Mouse (Mus musculus) heart, postnatal 0 days (tissue): ENCODE measurements around the gene Gm17783. TPM values are rescaled to one million over a fixed set of nuclear protein-coding genes. Genes with fewer than 3 reads are reported as not detected.
"Not testable (repeated sequence)": the region's sequence is repeated elsewhere in the genome, so short reads cannot be mapped to it uniquely, and the experiment has no call there.

Source experiments
- ATAC-seq: fragments of 200-750 bp; cut with Nextera tagmentation; 2 replicates; pipeline ENCODE4 v1.8.0; 2017; ENCODE audit warnings: low read depth, moderate number of reproducible peaks, moderate library complexity; ENCODE audit not compliant: insufficient read depth
- DNase-seq: peaks from one replicate; pipeline ENCODE4 v3.0.0-alpha.2; 2016; ENCODE audit warnings: low spot score
- H3K27ac ChIP-seq: fragments of 300-500 bp; sonication (generic); 2 replicates; pipeline ENCODE4 v1.5.1; 2014; ENCODE audit warnings: low read depth, mild to moderate bottlenecking
- H3K27me3 ChIP-seq: fragments of 300-500 bp; sonication (generic); 2 replicates; pipeline ENCODE4 v1.6.1; 2014; ENCODE audit warnings: low read length, mixed read lengths; ENCODE audit not compliant: control insufficient read depth, insufficient read depth
- H3K36me3 ChIP-seq: fragments of 300-500 bp; sonication (generic); replicated peaks from 2 replicates; pipeline ENCODE4 v1.6.1; 2014; ENCODE audit warnings: low read length, mixed read lengths; ENCODE audit not compliant: control insufficient read depth, insufficient read depth
- H3K4me1 ChIP-seq: fragments of 300-500 bp; sonication (generic); 2 replicates; pipeline ENCODE4 v1.6.1; 2014; ENCODE audit warnings: antibody characterized with exemption; ENCODE audit not compliant: control insufficient read depth, insufficient read depth
- H3K4me2 ChIP-seq: fragments of 300-500 bp; sonication (generic); 2 replicates; pipeline ENCODE4 v1.6.1; 2014; ENCODE audit warnings: low read depth, mild to moderate bottlenecking, low read length, moderate library complexity
- H3K4me3 ChIP-seq: fragments of 300-500 bp; sonication (generic); 2 replicates; pipeline ENCODE4 v1.5.1; 2014; ENCODE audit warnings: low read depth, low read length
- H3K9ac ChIP-seq: fragments of 300-500 bp; sonication (generic); replicated peaks from 2 replicates; pipeline ENCODE4 v1.6.1; 2014; ENCODE audit warnings: low read depth, low read length, mixed read lengths
- H3K9me3 ChIP-seq: fragments of 300-500 bp; sonication (generic); replicated peaks from 2 replicates; pipeline ENCODE4 v1.6.1; 2016; ENCODE audit warnings: low read length; ENCODE audit not compliant: control insufficient read depth
- CTCF ChIP-seq: IDR thresholded peaks from 2 replicates; pipeline ENCODE4 v1.5.1; 2016; ENCODE audit warnings: antibody characterized with exemption, control low read depth, low read depth
- EP300 ChIP-seq: IDR thresholded peaks from 2 replicates; pipeline ENCODE4 v1.6.1; 2016; ENCODE audit warnings: antibody characterized with exemption, low read depth
- WGBS: fragments of 180-500 bp; shearing (Covaris S2); extraction: QIAGEN DNeasy Blood & Tissue Kit; methylation state at CpG from one replicate; pipeline ENCODE4 v1.1.7; 2014; 5-methylcytosine and 5-hydroxymethylcytosine counted together
- polyA plus RNA-seq: library from polyadenylated mRNA; unstranded; fragments of >200 nt; fragmentation: Nextera tagmentation; extraction: Ambion mirVana; gene quantifications from 2 replicates; pipeline ENCODE4 v1.2.1, GENCODE M21; 2015
- total RNA-seq: library from RNA; depleted of rRNA; stranded (reverse); fragments of >200 nt; gene quantifications from 2 replicates; pipeline ENCODE4 v1.2.3, GENCODE M21; 2014; ENCODE audit warnings: low replicate concordance

The Gm17783 gene
- total and polyA plus RNA-seq, 2 experiments from 2014 or later: not detected

DNA sequence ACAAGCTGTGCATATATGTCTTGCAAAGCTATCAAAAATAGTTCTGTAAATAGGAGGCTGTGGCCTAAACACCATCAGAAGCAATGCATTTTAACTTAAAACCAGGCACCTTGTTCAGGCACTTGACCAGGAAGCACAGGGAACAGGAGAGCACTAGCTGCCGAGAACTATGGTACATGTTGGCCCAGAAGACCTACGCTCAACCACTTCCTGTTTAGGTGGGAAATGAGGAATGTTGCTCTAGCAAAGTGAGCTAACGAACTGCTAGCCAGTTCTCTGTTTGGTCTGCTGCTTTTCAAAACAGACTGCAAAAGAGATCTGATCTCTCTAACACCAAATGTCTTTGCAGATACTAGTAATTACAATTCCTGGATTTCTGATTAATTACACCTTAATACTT is 12.5 kb upstream of the Gm17783 start:
- H3K4me2 ChIP-seq: no peak overlapping the region
- no peak for DNase-seq
- H3K9ac ChIP-seq: no peak overlapping the region
- TF ChIP-seq CTCF: no peak
- no peak for TF ChIP-seq EP300
- 53% methylated on average over 3 of the region's 3 CpGs for WGBS
- no peaks in the 10 kb centered on the region for H3K36me3 ChIP-seq
- no peaks in the 10 kb centered on the region for H3K27me3 ChIP-seq
- H3K27ac ChIP-seq: no peak overlapping the region
- H3K4me1 ChIP-seq: no peaks in the 10 kb centered on the region
- no peaks in the 10 kb centered on the region for H3K9me3 ChIP-seq
- no peak overlapping the region for H3K4me3 ChIP-seq
- ATAC-seq: no peak

DNA sequence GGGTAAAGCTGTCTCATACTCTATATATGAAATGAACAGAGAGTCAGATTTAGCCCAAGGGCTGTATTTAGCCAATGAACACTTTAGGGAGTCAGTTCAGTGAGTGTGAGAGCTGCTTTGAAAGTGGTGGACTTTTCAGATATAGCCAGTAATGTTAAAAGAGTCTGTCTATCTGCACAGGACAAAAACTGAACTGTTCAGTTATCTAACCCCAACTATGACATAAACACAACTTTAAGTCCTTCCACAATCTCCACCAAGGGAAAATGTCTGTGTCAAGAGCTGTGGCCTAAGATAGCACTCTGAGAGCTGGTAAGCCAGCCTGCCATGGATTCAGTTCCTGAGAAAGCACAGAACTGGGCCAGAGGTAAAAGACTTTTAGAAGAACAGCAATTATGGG is 10.3 kb upstream of the Gm17783 start:
- no peaks in the 10 kb centered on the region for H3K27me3 ChIP-seq
- H3K36me3 ChIP-seq: no peaks in the 10 kb centered on the region
- TF ChIP-seq CTCF (no peak), EP300 (no peak)
- no peak overlapping the region for H3K27ac ChIP-seq
- H3K9ac ChIP-seq: no peak overlapping the region
- H3K4me3 ChIP-seq: no peak overlapping the region
- no peak for ATAC-seq
- no peak overlapping the region for H3K4me2 ChIP-seq
- DNase-seq: no peak
- H3K9me3 ChIP-seq: no peaks in the 10 kb centered on the region
- no peaks in the 10 kb centered on the region for H3K4me1 ChIP-seq

DNA sequence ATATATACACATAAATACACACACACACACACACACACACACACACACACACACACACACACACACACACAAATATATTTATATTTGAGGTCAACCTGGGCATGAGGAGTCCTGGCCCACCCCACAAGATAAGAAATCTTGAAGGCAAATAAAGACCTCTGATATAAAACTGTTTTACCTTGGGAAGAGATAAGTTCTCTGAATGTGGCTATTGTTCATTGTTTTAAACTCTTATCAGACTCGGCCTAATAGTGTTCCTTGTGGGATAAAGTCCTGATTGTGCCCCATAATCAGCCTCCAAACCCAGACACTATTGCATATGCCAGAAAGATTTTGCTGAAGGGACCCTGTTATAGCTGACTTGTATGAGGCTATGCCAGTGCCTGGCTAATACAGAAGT is 6.5 kb upstream of the Gm17783 start:
- not testable (repeated sequence) for H3K4me2 ChIP-seq, H3K27ac ChIP-seq, H3K27me3 ChIP-seq, H3K4me3 ChIP-seq, H3K4me1 ChIP-seq, ATAC-seq, H3K9me3 ChIP-seq, DNase-seq, H3K9ac ChIP-seq, H3K36me3 ChIP-seq
- WGBS: 48% methylated on average over 1 of the region's 1 CpGs

DNA sequence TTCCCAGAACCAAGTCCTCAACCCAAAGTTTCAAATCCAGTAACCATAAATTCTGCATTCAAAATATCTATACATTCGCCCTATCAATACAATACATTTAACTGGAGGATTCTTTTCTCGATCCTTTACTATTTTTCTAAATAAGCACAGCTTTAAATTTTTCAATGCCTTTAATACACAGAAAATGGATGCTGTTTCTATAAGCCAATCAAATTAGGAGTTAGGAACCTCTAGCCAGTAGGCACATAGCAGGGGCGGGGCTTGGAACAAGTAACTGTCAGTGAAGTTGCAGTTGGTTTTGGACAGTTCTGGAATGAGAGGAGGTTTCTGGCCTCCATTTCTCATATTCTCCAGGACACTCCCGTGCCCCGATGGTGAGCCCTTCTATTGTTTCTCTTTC is 3.2 kb upstream of the Gm17783 start, which contains the start of gene Slc9c1:
TSS of gene Slc9c1 (plus strand) at position 301 of the 400 bp plus-strand sequence.
- WGBS: 86% methylated on average over 5 of the region's 5 CpGs
- no peak for DNase-seq
- Histone ChIP-seq H3K4me3 (no peak within 1 kb of the TSS), H3K9ac (no peak within 1 kb of the TSS), H3K36me3 (no peaks in the 10 kb centered on the region), H3K4me2 (no peak within 1 kb of the TSS), H3K4me1 (no peaks in the 10 kb centered on the region), H3K27me3 (no peaks in the 10 kb centered on the region), H3K9me3 (no peaks in the 10 kb centered on the region), H3K27ac (no peak within 1 kb of the TSS)
- ATAC-seq: no peak
- TF ChIP-seq CTCF (no peak), EP300 (no peak)

DNA sequence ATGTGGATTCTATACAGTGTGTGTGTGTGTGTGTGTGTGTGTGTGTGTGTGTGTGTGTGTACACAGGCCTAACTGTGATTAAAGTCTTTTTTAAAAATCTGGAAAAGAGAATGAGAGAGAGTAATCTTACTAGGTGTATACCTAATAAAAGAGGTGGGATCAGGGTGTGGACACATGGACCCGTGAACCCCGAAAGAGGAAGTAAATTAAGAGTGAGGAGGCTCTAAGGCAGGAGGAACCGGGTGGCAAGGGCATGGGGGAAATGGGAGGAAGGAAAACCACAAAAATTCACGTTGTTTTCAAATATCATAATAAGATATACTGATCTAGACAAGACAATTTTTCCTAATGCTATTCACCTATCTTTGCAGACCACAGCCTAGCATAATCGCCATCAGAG is 6.3 kb downstream of the Gm17783 start:
- no peaks in the 10 kb centered on the region for H3K36me3 ChIP-seq
- 55% methylated on average over 5 of the region's 5 CpGs for WGBS
- H3K9ac ChIP-seq: no peak overlapping the region
- no peaks in the 10 kb centered on the region for H3K9me3 ChIP-seq
- H3K4me2 ChIP-seq: no peak overlapping the region
- no peak overlapping the region for H3K4me3 ChIP-seq
- DNase-seq (no peak), ATAC-seq (no peak)
- TF ChIP-seq EP300 (no peak), CTCF (no peak)
- no peak overlapping the region for H3K27ac ChIP-seq
- H3K4me1 ChIP-seq: no peaks in the 10 kb centered on the region
- H3K27me3 ChIP-seq: no peaks in the 10 kb centered on the region

DNA sequence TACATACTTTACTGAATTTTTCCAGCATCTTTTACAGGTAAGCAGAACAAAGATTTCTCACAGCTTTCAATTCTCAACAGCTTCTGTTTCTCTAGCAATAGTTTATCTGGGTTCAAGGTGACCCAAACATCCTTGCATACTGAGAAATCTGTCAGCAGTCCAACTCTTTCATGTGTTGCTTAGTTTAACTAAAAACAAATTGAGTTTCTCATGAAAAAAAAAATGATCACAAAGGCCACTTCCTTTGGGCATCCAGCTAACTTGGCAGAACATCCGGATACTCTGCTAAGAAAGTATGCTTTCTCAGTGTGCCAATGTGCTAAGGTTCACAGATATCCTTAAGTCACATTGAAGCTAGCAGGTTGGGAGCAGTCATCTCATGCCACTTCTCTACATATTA is 36.5 kb downstream of the Gm17783 start:
- H3K4me2 ChIP-seq: no peak overlapping the region
- no peaks in the 10 kb centered on the region for H3K4me1 ChIP-seq
- no peak for ATAC-seq
- H3K27me3 ChIP-seq: no peaks in the 10 kb centered on the region
- H3K9ac ChIP-seq: no peak overlapping the region
- no peak for DNase-seq
- no peak overlapping the region for H3K27ac ChIP-seq
- 60% methylated on average over 1 of the region's 1 CpGs for WGBS
- H3K4me3 ChIP-seq: no peak overlapping the region
- no peaks in the 10 kb centered on the region for H3K9me3 ChIP-seq
- H3K36me3 ChIP-seq: no peaks in the 10 kb centered on the region
- TF ChIP-seq CTCF (no peak), EP300 (no peak)
